Mouse (Mus musculus) intestine, embryonic 15.5 days (tissue): Measurements from ENCODE around the gene Slain1. TPM values are rescaled to one million over a fixed set of nuclear protein-coding genes. Genes with fewer than 3 reads are reported as not detected.

Experiments used
- ATAC-seq: fragments of 200-750 bp; cut with Nextera tagmentation; 2 replicates; pipeline ENCODE4 v1.8.0; 2017; ENCODE audit warnings: moderate TSS enrichment, moderate library complexity
- H3K27ac ChIP-seq: fragments of 300-500 bp; sonication (generic); 2 replicates; pipeline ENCODE4 v1.5.1; 2015; ENCODE audit warnings: mild to moderate bottlenecking, inconsistent platforms
- H3K27me3 ChIP-seq: fragments of 300-500 bp; sonication (generic); replicated peaks from 2 replicates; pipeline ENCODE4 v1.6.1; 2015; ENCODE audit warnings: inconsistent platforms
- H3K36me3 ChIP-seq: fragments of 300-500 bp; sonication (generic); 2 replicates; pipeline ENCODE4 v1.6.1; 2015; ENCODE audit warnings: inconsistent platforms
- H3K4me1 ChIP-seq: fragments of 300-500 bp; sonication (generic); replicated peaks from 2 replicates; pipeline ENCODE4 v1.6.1; 2015; ENCODE audit warnings: inconsistent platforms
- H3K4me2 ChIP-seq: fragments of 300-500 bp; sonication (generic); replicated peaks from 2 replicates; pipeline ENCODE4 v1.6.1; 2015; ENCODE audit warnings: mild to moderate bottlenecking, inconsistent platforms
- H3K4me3 ChIP-seq: fragments of 300-500 bp; sonication (generic); replicated peaks from 2 replicates; pipeline ENCODE4 v1.5.1; 2015; ENCODE audit warnings: inconsistent platforms
- H3K9ac ChIP-seq: fragments of 300-500 bp; sonication (generic); 2 replicates; pipeline ENCODE4 v1.6.1; 2015; ENCODE audit warnings: inconsistent platforms
- H3K9me3 ChIP-seq: fragments of 300-500 bp; sonication (generic); 2 replicates; pipeline ENCODE4 v1.6.1; 2016; ENCODE audit warnings: inconsistent platforms
- WGBS: fragments of 180-500 bp; shearing (Covaris S2); methylation state at CpG from one replicate; pipeline ENCODE4 v1.1.7; 2015; 5-methylcytosine and 5-hydroxymethylcytosine counted together
- polyA plus RNA-seq: library from polyadenylated mRNA; unstranded; fragments of >200 nt; fragmentation: Nextera tagmentation; extraction: Ambion mirVana; gene quantifications from 2 replicates; pipeline ENCODE4 v1.2.1, GENCODE M21; 2015

The Slain1 gene
- 2.5 and 3.3 TPM in 2 replicates for polyA plus RNA-seq

- Histone ChIP-seq H3K4me3 (peak within 1 kb of the TSS; percentile 78), H3K4me2 (peak within 1 kb of the TSS; percentile 97), H3K4me1 (peaks cover 6% of the 10 kb centered on the region; the same call in 1 of the 2 replicates), H3K27ac (peak within 1 kb of the TSS; percentile 82), H3K9ac (peak within 1 kb of the TSS; percentile 60), H3K9me3 (no peaks in the 10 kb centered on the region), H3K27me3 (peaks cover 13% of the 10 kb centered on the region), H3K36me3 (no peaks in the 10 kb centered on the region)
- ATAC-seq: peak; percentile 97
- WGBS: under 1% methylated on average over 32 of the region's 32 CpGs
Measured at GRCm38 (mm10) chr14:103649896-103650334, at the start of gene Slain1. Gene Slain1 (plus strand): TSS chr14:103650228.

GRCm38 (mm10) chr14:103608063-103608462, 42.0 kb upstream of the Slain1 start:
- WGBS: 85% methylated on average over 8 of the region's 8 CpGs
- Histone ChIP-seq H3K27ac (no peak overlapping the region), H3K4me3 (no peak overlapping the region), H3K36me3 (no peaks in the 10 kb centered on the region), H3K9me3 (no peaks in the 10 kb centered on the region), H3K4me2 (no peak overlapping the region), H3K9ac (no peak overlapping the region), H3K27me3 (no peaks in the 10 kb centered on the region), H3K4me1 (no peaks in the 10 kb centered on the region)
- no peak for ATAC-seq

- H3K4me3 ChIP-seq: no peak overlapping the region
- no peaks in the 10 kb centered on the region for H3K27me3 ChIP-seq
- no peak overlapping the region for H3K9ac ChIP-seq
- no peaks in the 10 kb centered on the region for H3K36me3 ChIP-seq
- ATAC-seq: no peak
- H3K9me3 ChIP-seq: no peaks in the 10 kb centered on the region
- H3K4me2 ChIP-seq: no peak overlapping the region
- no peaks in the 10 kb centered on the region for H3K4me1 ChIP-seq
- WGBS: 89% methylated on average over 6 of the region's 6 CpGs
- H3K27ac ChIP-seq: no peak overlapping the region
Measured at GRCm38 (mm10) chr14:103613573-103614271, 36.3 kb upstream of the Slain1 start.

GRCm38 (mm10) chr14:103614272-103614587, 35.8 kb upstream of the Slain1 start:
- Histone ChIP-seq H3K9ac (no peak overlapping the region), H3K4me2 (no peak overlapping the region), H3K27ac (no peak overlapping the region), H3K36me3 (no peaks in the 10 kb centered on the region), H3K27me3 (no peaks in the 10 kb centered on the region), H3K4me3 (no peak overlapping the region), H3K4me1 (no peaks in the 10 kb centered on the region), H3K9me3 (no peaks in the 10 kb centered on the region)
- 86% methylated on average over 4 of the region's 4 CpGs for WGBS
- ATAC-seq: no peak

- no peaks in the 10 kb centered on the region for H3K4me1 ChIP-seq
- ATAC-seq: no peak
- H3K9me3 ChIP-seq: no peaks in the 10 kb centered on the region
- no peak overlapping the region for H3K9ac ChIP-seq
- H3K36me3 ChIP-seq: no peaks in the 10 kb centered on the region
- H3K27me3 ChIP-seq: no peaks in the 10 kb centered on the region
- H3K4me3 ChIP-seq: no peak overlapping the region
- no peak overlapping the region for H3K27ac ChIP-seq
- WGBS: 87% methylated on average over 4 of the region's 4 CpGs
- no peak overlapping the region for H3K4me2 ChIP-seq
Measured at GRCm38 (mm10) chr14:103619756-103620155, 30.3 kb upstream of the Slain1 start.

- 92% methylated on average over 2 of the region's 2 CpGs for WGBS
- Histone ChIP-seq H3K4me3 (no peak overlapping the region), H3K27me3 (no peaks in the 10 kb centered on the region), H3K27ac (no peak overlapping the region), H3K4me1 (no peaks in the 10 kb centered on the region), H3K4me2 (no peak overlapping the region), H3K9ac (no peak overlapping the region), H3K9me3 (no peaks in the 10 kb centered on the region), H3K36me3 (no peaks in the 10 kb centered on the region)
- ATAC-seq: no peak
Measured at GRCm38 (mm10) chr14:103621207-103621606, 28.8 kb upstream of the Slain1 start.

- no peak for ATAC-seq
- H3K4me1 ChIP-seq: no peaks in the 10 kb centered on the region
- H3K9ac ChIP-seq: no peak overlapping the region
- H3K4me2 ChIP-seq: no peak overlapping the region
- H3K4me3 ChIP-seq: no peak overlapping the region
- H3K27ac ChIP-seq: no peak overlapping the region
- 90% methylated on average over 6 of the region's 6 CpGs for WGBS
- H3K36me3 ChIP-seq: no peaks in the 10 kb centered on the region
- no peaks in the 10 kb centered on the region for H3K9me3 ChIP-seq
- H3K27me3 ChIP-seq: no peaks in the 10 kb centered on the region
Measured at GRCm38 (mm10) chr14:103626100-103626499, 23.9 kb upstream of the Slain1 start.

GRCm38 (mm10) chr14:103629639-103630364, 20.2 kb upstream of the Slain1 start:
- H3K27me3 ChIP-seq: no peaks in the 10 kb centered on the region
- no peaks in the 10 kb centered on the region for H3K4me1 ChIP-seq
- H3K4me2 ChIP-seq: no peak overlapping the region
- H3K9ac ChIP-seq: no peak overlapping the region
- no peaks in the 10 kb centered on the region for H3K36me3 ChIP-seq
- no peaks in the 10 kb centered on the region for H3K9me3 ChIP-seq
- no peak for ATAC-seq
- no peak overlapping the region for H3K4me3 ChIP-seq
- no peak overlapping the region for H3K27ac ChIP-seq
- whole genome bisulfite sequencing: 73% methylated on average over 7 of the region's 7 CpGs

GRCm38 (mm10) chr14:103630545-103630944, 19.5 kb upstream of the Slain1 start:
- Histone ChIP-seq H3K27ac (no peak overlapping the region), H3K4me2 (no peak overlapping the region), H3K9ac (no peak overlapping the region), H3K4me3 (no peak overlapping the region), H3K36me3 (no peaks in the 10 kb centered on the region), H3K9me3 (no peaks in the 10 kb centered on the region), H3K27me3 (no peaks in the 10 kb centered on the region), H3K4me1 (no peaks in the 10 kb centered on the region)
- no peak for ATAC-seq
- WGBS: 84% methylated on average over 8 of the region's 8 CpGs

GRCm38 (mm10) chr14:103643933-103644332, 6.1 kb upstream of the Slain1 start:
- H3K27me3 ChIP-seq: no peaks in the 10 kb centered on the region
- H3K27ac ChIP-seq: no peak overlapping the region
- ATAC-seq: no peak
- no peaks in the 10 kb centered on the region for H3K4me1 ChIP-seq
- H3K36me3 ChIP-seq: no peaks in the 10 kb centered on the region
- no peak overlapping the region for H3K4me2 ChIP-seq
- H3K9me3 ChIP-seq: no peaks in the 10 kb centered on the region
- WGBS: 77% methylated on average over 3 of the region's 3 CpGs
- H3K4me3 ChIP-seq: no peak overlapping the region
- H3K9ac ChIP-seq: no peak overlapping the region

- Histone ChIP-seq H3K27ac (no peak overlapping the region), H3K9ac (no peak overlapping the region), H3K36me3 (no peaks in the 10 kb centered on the region), H3K9me3 (no peaks in the 10 kb centered on the region), H3K27me3 (peaks cover 13% of the 10 kb centered on the region), H3K4me2 (no peak overlapping the region), H3K4me3 (no peak overlapping the region), H3K4me1 (peaks cover 6% of the 10 kb centered on the region; the same call in 1 of the 2 replicates)
- WGBS: 85% methylated on average over 2 of the region's 2 CpGs
- ATAC-seq: no peak
Measured at GRCm38 (mm10) chr14:103647981-103648380, 2.0 kb upstream of the Slain1 start.

- H3K4me3 ChIP-seq: no peak overlapping the region
- H3K27me3 ChIP-seq: peaks cover 13% of the 10 kb centered on the region
- ATAC-seq: no peak
- no peak overlapping the region for H3K27ac ChIP-seq
- no peaks in the 10 kb centered on the region for H3K9me3 ChIP-seq
- H3K9ac ChIP-seq: no peak overlapping the region
- H3K4me1 ChIP-seq: peaks cover 6% of the 10 kb centered on the region; the same call in 1 of the 2 replicates
- H3K36me3 ChIP-seq: no peaks in the 10 kb centered on the region
- WGBS: 41% methylated on average over 12 of the region's 12 CpGs
- H3K4me2 ChIP-seq: no peak overlapping the region; the same call in 1 of the 2 replicates
Measured at GRCm38 (mm10) chr14:103648623-103649255, 1.3 kb upstream of the Slain1 start.
